Mouse (Mus musculus): ENCODE data around the gene Cbx8.

Gene Cbx8

DNA sequence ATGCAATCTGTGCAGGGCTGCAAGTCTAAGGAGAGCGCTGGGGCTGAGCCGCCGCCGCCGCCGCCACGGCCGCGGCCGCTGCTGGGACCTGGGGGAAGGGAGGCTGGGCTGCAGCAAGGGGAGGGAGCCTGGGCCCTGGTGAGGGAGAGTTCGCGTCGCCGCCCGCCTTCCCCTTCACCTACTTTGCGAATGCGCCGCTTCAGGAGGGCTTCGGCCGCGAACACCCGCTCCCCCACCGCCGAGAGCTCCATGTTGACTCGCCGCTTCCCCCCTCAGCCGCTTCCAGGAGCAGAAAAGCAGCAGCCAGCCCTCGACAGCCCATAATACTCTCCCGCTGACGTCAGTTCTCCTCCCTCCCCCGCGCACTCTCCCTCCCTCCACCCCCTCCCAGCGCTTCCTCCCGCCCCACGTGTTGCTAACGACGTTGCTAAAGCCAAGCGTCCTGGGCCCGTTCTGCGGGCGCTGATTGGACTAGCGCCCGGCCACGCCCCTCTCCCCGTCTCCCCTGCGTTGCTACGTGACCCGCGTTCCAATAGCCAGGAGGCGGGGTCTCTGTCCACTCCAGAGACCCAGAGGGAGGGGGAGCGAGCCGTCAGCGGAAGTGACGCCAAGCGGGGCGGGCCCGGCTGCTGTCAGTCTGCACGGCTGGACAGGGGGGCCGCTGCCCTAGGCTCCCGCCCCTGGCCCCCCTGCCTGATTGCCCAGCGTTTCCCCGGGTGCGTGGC, at the start of gene Cbx8:
TSS of gene Cbx8 (minus strand) at position 370 of the 725 bp plus-strand sequence.
- peak; percentile 99 for DNase-seq (ENCODE audit: low spot score)

DNA sequence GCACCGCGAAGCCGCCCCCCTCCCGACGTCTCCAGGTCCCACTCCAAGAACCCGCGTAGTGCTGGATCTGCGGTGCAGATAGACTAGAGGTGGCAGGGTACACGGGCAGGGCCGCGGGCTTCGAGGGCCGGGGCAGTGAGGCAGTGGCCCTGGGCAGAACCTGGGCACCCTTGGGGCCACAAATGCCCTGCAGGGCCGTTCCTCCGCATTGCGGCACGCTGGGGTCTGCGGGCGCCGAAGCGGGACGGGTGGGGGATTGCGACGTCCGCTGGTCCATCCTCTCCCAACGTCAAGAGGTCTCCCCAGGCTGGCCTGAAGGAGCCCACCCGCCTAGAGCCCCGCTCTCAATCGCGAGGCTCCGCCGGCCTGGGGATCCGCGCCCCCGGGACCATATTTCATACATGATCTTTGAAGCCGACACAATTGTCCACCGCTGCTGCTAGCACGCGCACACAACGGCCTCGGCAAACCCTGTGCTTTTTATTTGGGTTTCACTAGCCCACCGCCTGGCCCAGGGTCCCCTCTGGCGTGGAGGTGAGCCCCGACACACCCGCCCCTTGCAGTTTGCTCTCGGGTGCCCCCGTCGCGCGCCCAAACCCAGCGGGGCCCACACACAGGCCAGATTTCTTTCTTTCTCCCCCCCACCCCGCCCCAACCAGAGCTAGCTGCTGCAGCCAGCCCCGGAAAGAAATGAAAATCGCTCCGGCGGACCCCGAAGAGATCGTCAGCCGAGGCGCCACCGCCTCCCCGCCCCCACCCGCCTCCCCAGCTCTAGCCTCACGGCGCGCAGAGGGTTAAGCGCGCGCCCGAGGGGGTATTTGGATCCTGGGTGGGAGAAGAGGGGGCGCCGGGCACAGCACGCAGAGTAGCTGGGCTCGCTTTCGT, 49.5 kb upstream of the Cbx8 start:
- no peak for DNase-seq (ENCODE audit: low spot score)

DNA sequence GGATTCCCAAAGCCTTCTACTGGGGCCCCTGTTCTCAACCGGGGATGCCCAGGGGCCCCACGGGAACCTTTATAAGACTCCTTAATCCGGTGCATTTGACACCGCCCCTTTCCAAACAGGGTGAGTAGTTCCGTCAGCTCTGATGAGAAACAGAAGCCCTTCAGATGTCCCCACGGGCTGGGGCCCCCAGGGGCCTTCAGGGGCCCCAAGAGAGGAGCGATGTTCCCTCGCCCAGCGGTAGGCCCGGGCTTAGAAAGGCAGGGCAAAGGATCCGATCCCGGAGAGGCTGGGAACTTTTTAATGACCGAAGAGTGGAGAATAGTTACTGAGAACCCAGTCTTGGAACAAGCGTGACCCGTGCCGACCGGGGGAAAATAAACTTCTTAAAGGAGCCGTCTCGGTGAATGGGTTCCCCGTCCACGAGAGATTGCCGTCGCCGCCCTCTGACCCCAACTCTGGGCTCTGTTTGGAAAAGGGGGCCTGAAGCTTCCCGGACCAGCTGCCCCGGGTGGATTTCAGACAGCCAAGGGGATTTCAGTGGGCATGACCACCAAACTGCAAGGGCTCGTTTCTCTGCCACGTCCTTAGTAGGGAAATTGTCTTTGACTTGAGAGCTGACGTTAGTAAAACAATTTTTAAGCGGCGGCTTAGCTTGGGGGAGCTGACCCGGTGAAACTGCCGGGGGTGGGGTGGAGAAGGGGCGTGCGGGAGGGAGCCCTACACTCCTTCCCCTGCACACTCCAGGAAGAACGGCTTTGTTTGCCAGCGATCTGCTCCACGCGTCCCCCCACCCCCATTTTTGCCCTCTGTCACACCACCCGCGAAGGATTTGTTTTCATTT, 48.7 kb upstream of the Cbx8 start:
- DNase-seq (ENCODE audit: low spot score), result peak; percentile 53

- DNase-seq (ENCODE audit: low spot score), result no peak
These were observed 47.8 kb upstream of the Cbx8 start for GRCm38 (mm10) chr11:119088391-119089234.

DNA sequence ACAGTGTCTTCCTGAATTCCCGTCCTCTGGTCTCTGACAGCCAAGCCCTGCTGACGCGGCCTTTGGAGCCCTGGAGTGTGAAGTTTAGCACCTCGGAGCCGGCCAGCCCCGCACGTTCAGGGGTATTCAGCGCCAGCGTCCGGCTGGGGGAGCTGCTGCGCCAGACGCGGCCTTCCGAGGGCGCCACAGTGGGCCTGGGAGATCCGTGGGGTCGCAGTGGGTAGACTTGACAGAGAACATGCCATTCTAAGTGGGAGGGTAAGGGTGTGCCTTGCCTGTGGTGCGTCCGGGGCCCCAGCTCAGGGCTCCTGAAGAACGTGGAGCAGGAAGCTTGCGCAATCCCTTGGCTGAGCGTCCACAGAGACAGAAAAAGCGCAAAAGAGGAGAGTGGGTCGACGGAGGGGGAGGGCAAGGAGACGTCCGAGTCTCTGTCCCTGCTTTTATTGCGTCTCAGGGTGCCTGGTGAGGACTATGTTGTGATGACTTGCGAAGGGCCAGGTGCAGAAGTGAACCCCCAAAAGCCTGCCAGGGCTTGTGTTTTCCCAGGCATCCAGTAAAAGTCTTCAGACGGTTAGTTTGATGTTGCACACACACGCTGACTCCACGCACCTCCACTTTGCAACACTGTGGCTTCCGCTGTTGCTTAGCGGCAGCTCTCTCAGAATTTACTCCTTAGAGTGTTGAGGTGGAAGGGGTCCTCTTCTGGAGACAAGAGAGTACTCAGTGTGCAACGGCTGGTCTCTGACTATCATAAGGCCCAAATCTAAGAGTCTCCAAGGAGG, 46.7 kb upstream of the Cbx8 start:
- DNase-seq (ENCODE audit: low spot score), result no peak

- DNase-seq (ENCODE audit: low spot score), result peak; percentile 88
These were observed 45.6 kb upstream of the Cbx8 start, which contains the start of gene Cbx4 for GRCm38 (mm10) chr11:119086144-119086971. TSS of gene Cbx4 (minus strand) at chr11:119086221.

GRCm38 (mm10) chr11:119085279-119086062, 44.7 kb upstream of the Cbx8 start:
- DNase-seq (ENCODE audit: low spot score), result peak; percentile 63

DNA sequence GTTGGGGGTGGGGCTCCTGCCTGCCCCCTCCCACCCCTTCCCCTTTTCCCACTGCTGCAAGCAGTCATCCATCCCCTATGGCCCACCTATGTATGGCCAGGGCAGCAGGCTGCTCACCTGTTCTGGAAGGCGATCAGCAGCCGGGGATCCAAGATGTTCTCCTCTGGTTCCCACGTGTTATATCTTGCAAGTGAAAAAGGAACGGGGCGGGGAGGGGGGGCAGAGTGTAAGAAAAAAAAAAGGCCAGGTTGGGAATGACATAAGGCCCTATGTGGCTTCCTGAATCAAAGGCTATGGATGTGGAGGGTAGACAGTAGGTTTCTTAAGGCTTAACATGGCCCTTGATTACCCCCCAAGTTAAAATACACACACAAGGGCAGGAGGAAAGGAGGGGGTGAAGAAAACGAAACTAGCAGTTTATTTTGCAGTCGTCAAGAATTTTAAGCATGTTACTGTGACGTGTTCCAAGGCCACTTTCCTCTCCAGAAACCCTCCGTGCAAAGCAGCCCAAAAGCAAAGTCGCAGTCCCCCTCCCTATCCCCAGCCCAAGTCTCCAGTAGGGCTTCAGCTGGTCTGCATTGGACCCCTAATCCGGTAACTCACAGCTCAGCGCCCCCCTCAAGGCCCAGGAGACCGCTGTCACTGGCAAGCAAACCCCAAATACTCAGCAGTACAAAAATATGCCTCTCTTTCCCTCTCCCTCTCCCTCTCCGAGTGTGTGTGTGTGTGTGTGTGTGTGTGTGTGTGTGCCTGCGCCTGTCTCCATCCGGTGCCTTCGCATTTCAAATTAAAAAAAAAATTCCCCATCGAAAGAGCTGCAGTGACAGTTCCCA, 43.9 kb upstream of the Cbx8 start:
- no peak for DNase-seq (ENCODE audit: low spot score)

GRCm38 (mm10) chr11:119083724-119084445, 43.1 kb upstream of the Cbx8 start:
- peak; percentile 81 for DNase-seq (ENCODE audit: low spot score)

DNA sequence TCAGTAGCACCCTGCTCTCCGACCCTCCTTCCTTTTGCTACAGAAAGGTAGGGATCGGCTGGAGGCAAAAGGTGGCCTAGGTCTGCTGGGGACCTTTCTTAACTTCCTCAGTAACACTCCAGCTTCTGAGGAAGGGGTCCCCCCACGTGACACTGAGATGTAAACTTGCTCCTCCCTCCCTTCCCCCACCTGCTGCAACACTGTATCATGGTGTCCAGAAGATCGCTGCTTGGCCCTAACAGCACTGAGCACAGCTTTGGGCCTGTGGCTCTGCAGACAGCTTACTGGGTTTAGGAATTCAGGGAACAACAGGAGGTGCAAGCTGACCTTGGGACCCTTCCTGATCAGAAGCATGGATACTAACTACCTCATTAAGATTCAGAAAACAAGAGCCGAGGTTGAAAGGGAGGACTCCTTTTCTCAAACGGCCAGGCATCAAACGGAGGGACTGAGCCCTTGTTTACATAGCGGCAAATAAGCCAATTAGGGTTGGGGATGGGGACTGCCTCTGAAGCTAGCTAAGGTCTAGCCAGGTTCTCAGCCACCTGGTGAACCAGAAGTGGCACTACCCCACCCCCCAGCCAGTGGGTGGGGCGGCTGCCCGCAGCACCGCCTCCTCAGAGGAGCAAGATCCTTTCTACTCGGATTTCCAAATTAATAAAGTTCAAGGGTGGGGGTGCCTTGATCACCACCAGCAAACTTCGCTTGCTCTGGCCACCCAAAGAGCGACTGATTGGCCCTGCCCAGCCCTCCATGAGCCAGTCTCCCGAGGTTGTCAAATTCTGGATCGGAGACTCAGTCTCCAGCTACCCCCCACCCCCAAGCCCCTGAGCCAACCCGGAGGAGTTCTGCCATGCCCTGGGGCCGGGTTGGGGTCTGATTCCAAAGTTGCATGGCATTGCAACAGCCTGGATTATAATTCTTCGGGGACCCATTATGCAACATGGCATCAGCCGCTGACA, 42.1 kb upstream of the Cbx8 start:
- peak; percentile 50 for DNase-seq (ENCODE audit: low spot score)

GRCm38 (mm10) chr11:119081839-119082637, 41.3 kb upstream of the Cbx8 start:
- peak; percentile 62 for DNase-seq (ENCODE audit: low spot score)

DNA sequence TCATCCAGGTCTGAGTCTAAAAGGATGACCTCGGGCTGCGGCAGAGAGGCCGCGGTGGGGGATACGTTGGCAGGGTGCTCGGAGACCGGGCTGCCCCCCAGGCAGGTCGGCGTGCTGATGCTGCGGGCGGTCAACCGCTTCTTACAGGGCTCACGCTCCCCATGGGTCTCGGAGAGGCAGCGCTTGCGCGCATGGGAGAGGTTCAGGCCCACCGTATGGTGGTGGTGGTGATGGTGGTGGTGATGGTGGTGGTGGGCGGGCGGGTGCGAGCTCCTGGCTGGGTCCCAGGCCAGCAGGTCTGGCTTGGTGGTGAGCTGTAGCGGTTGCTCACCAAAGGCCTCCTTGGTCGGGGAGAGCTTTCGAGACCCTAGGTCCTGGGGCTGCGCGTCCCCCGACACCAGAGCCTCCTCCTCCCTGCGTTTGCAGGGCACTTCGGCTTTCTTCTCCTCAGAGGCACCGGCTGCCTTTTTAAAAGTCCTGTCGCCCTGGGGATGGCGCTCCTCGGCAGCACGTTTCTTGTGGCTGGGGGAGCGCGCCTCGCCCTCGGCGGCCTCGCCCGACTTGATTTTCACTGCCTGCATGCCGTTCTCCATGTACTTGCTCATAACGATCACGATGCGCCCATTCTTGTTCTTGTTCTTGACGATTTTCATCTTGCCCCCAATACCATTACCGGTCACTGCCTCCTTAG, 40.5 kb upstream of the Cbx8 start:
- no peak for DNase-seq (ENCODE audit: low spot score)

- no peak for DNase-seq (ENCODE audit: low spot score)
These were observed 39.8 kb upstream of the Cbx8 start for GRCm38 (mm10) chr11:119080461-119081147.

DNA sequence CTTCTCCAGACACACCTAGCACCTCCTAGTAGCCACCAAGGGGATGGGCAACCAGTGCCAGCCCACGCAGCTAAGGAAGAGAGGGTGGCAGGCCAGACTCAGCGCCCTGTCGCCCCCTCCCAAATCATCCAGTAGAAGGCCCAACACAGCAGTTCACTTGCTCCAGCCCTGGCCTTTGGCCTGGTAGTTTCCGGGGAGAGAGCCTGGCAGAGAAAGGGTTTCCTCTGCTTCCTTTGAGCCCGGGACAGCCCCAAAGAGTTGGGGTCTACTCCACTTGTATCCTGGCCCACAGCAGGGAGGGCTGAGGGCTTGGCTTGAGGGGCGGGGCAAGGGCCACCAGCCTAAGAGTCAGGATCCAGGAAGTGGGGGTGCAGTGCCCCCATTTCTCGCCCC, 38.7 kb upstream of the Cbx8 start:
- DNase-seq (ENCODE audit: low spot score), result no peak
